Mouse (Mus musculus) c-Kit-positive CD71-positive TER-119-positive erythroid progenitor cells, embryonic 14.5 days (primary cell): ENCODE measurements around the gene Actn1.
"Not testable (repeated sequence)": the region's sequence is repeated elsewhere in the genome, so short reads cannot be mapped to it uniquely, and the experiment has no call there.

Experiments used
- DNase-seq: peaks from one replicate; pipeline ENCODE4 v3.0.0-alpha.2; 2013; ENCODE audit warnings: low spot score

Actn1 gene

GRCm38 (mm10) chr12:80260056-80260743, at the start of gene Actn1:
TSS of gene Actn1 (minus strand) at chr12:80260371.
- DNase-seq, result peak; percentile 12

- DNase-seq, result no peak
These were observed 47.4 kb upstream of the Actn1 start for GRCm38 (mm10) chr12:80307556-80307955.

GRCm38 (mm10) chr12:80304518-80304917, 44.3 kb upstream of the Actn1 start:
- no peak for DNase-seq

- DNase-seq, result no peak
These were observed 40.8 kb upstream of the Actn1 start for GRCm38 (mm10) chr12:80300833-80301456.

- DNase-seq, result no peak
These were observed 38.5 kb upstream of the Actn1 start for GRCm38 (mm10) chr12:80298714-80299113.

GRCm38 (mm10) chr12:80291895-80292435, 31.8 kb upstream of the Actn1 start:
- no peak for DNase-seq

- DNase-seq, result no peak
These were observed 30.8 kb upstream of the Actn1 start for GRCm38 (mm10) chr12:80290964-80291363.

GRCm38 (mm10) chr12:80290483-80290882, 30.3 kb upstream of the Actn1 start:
- no peak for DNase-seq

GRCm38 (mm10) chr12:80289722-80290121, 29.6 kb upstream of the Actn1 start:
- no peak for DNase-seq

- no peak for DNase-seq
These were observed 25.7 kb upstream of the Actn1 start for GRCm38 (mm10) chr12:80285890-80286289.

- peak; percentile 13 for DNase-seq
These were observed 24.1 kb upstream of the Actn1 start for GRCm38 (mm10) chr12:80284251-80284650.

GRCm38 (mm10) chr12:80278866-80279265, 18.7 kb upstream of the Actn1 start:
- DNase-seq, result no peak

- DNase-seq, result no peak
These were observed 17.3 kb upstream of the Actn1 start for GRCm38 (mm10) chr12:80277428-80277827.

GRCm38 (mm10) chr12:80275187-80275820, 15.1 kb upstream of the Actn1 start:
- DNase-seq, result no peak

- no peak for DNase-seq
These were observed 13.0 kb upstream of the Actn1 start for GRCm38 (mm10) chr12:80273020-80273686.

- DNase-seq, result no peak
These were observed 11.6 kb upstream of the Actn1 start for GRCm38 (mm10) chr12:80271806-80272205.

GRCm38 (mm10) chr12:80270924-80271323, 10.8 kb upstream of the Actn1 start:
- DNase-seq, result no peak

GRCm38 (mm10) chr12:80269303-80269702, 9.1 kb upstream of the Actn1 start:
- DNase-seq, result no peak

GRCm38 (mm10) chr12:80267962-80268361, 7.8 kb upstream of the Actn1 start:
- no peak for DNase-seq

- not testable (repeated sequence) for DNase-seq
These were observed 4.2 kb upstream of the Actn1 start for GRCm38 (mm10) chr12:80264388-80264787.

GRCm38 (mm10) chr12:80260744-80261695, 849 bp upstream of the Actn1 start:
- no peak for DNase-seq
